Mouse (Mus musculus): ENCODE data around the gene Grm8. TPM values are rescaled to one million over a fixed set of nuclear protein-coding genes. Genes with fewer than 3 reads are reported as not detected.

Grm8 gene
- total RNA-seq (2018; cell fraction: chromatin; rRNA removed), result not detected
- total RNA-seq (2018; cell fraction: cytosol; rRNA removed), result under 1 TPM in 1 of 26 experiments, not detected in 25; 0.18 TPM
- total RNA-seq (2018; cell fraction: nucleus; rRNA removed), result not detected
- not detected in 3 replicates for polyA plus RNA-seq (2018)

GRCm38 (mm10) chr6:28135001-28135401 is at the start of gene Grm8:
Grm8 (minus strand) TSS chr6:28135178.
- peak within 1 kb of the TSS; percentile 7; the same call in 1 of the 2 replicates for H3K4me3 ChIP-seq (ENCODE audit: inconsistent target)
- H3K36me3 ChIP-seq (ENCODE audit: inconsistent target), result no peaks in the 10 kb centered on the region
- H3K79me2 ChIP-seq (ENCODE audit: inconsistent target), result no peaks in the 10 kb centered on the region
- H3K27ac ChIP-seq, result no peak within 1 kb of the TSS
- WGBS (ENCODE audit: missing documents), result under 1% methylated on average over 32 of the region's 42 CpGs

DNA sequence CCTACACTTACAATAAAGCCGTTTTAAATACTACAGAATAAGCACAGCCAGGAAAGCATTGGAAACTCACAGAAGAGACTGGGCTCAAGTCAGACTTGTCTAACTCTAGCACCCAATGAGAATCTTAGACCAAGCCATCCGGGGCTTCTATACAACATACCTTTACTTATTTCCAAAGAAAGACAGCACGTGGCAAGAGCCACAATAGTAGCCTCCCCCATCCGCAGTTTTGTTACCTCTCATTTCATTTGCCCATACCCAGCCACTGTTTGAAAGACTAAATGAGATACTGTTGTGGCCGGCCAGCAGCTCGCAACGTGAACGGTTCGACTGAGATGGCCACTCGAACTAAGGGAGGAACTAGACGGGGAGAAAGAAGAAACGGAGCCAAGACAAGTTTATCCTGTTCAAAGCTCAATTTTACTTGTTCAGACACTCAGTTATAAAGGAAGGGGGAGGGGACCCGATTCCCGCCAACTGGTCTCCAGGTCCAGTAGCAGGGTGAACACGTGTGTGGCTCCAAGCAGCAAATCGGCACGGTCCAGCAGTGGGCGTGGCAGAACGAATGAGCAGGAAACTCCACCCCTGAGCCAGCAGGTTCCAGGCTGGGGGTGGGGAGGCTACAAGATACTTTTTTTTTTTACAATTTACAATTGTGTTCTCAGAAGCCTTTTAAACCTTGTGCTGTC is 35.0 kb upstream of the Grm8 start:
- no peaks in the 10 kb centered on the region for H3K36me3 ChIP-seq (ENCODE audit: inconsistent target)
- no peak overlapping the region for H3K27ac ChIP-seq
- no peaks in the 10 kb centered on the region for H3K79me2 ChIP-seq (ENCODE audit: inconsistent target)
- 75% methylated on average over 16 of the region's 19 CpGs for WGBS (ENCODE audit: missing documents)
- no peak overlapping the region for H3K4me3 ChIP-seq (ENCODE audit: inconsistent target)

DNA sequence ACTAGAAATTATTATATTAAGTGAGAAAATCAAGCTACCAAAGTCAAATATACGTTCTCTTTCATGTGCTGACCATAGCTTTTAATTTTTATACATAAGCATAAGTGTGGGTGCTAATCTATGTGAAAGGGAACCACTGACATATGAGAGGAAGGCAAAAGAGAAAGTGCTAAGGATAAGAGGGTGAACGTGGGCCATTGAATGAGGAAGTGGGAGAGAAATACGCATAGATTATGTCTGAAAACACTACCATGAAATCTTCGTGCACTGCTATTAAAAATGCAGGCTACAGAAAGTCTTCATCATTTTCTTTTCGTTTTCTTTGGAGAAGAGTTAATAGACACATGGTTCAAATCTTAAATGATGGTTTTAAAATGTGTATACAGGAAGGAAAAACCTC is 25.4 kb upstream of the Grm8 start:
- Histone ChIP-seq H3K27ac (no peak overlapping the region), H3K79me2 (ENCODE audit: inconsistent target) (no peaks in the 10 kb centered on the region), H3K4me3 (ENCODE audit: inconsistent target) (no peak overlapping the region), H3K36me3 (ENCODE audit: inconsistent target) (no peaks in the 10 kb centered on the region)
- 30% methylated on average over 5 of the region's 5 CpGs for WGBS (ENCODE audit: missing documents)

- no peaks in the 10 kb centered on the region for H3K36me3 ChIP-seq (ENCODE audit: inconsistent target)
- no peak overlapping the region for H3K4me3 ChIP-seq (ENCODE audit: inconsistent target)
- WGBS (ENCODE audit: missing documents), result 61% methylated on average over 6 of the region's 6 CpGs
- H3K27ac ChIP-seq, result no peak overlapping the region
- no peaks in the 10 kb centered on the region for H3K79me2 ChIP-seq (ENCODE audit: inconsistent target)
Measured at GRCm38 (mm10) chr6:28146445-28146844, 11.5 kb upstream of the Grm8 start.

- Histone ChIP-seq H3K4me3 (ENCODE audit: inconsistent target) (no peak overlapping the region), H3K36me3 (ENCODE audit: inconsistent target) (no peaks in the 10 kb centered on the region), H3K27ac (no peak overlapping the region), H3K79me2 (ENCODE audit: inconsistent target) (no peaks in the 10 kb centered on the region)
- 13% methylated on average over 2 of the region's 2 CpGs for WGBS (ENCODE audit: missing documents)
Measured at GRCm38 (mm10) chr6:28142332-28142731, 7.4 kb upstream of the Grm8 start.

DNA sequence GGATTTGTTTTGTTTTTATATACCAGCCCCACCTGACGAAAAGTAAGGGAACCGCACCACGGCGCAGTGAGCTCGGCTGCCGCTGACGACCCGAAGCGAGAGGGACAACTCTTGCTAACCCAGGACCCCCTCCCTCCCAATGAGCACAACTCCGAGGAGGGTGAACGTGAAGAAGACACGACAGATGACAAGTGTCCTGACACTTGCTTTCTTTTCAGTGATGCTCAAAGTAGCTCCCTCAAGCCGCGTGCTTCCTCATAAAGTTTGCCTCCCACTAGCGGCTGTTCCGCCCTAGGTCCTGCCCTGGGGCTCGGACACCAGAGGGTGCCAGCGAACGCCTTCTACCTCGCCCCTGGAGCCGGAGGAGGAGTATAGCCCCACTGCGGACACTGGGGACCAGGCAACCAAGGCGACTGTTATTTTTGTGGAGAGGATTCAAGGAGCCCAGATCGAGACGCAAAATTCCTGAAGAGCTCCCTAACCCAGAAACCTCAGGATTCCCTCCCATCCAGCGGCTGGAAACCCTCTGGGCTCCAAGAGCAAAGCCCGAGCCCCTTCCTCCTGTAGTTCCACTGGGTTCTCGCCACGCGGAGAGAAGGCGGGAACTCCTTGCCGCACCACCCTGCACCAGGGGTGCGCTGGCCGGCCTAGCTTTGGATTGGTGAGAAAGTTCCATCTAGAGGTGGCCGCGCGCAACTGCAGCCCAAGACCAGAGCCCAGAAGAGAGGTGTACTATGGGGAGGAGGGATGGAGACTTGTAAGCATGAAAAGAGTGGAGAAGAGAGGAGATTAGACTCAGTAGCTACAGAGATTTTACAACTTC is 644 bp upstream of the Grm8 start:
- WGBS (ENCODE audit: missing documents), result 1% methylated on average over 37 of the region's 37 CpGs
- H3K79me2 ChIP-seq (ENCODE audit: inconsistent target), result no peaks in the 10 kb centered on the region

DNA sequence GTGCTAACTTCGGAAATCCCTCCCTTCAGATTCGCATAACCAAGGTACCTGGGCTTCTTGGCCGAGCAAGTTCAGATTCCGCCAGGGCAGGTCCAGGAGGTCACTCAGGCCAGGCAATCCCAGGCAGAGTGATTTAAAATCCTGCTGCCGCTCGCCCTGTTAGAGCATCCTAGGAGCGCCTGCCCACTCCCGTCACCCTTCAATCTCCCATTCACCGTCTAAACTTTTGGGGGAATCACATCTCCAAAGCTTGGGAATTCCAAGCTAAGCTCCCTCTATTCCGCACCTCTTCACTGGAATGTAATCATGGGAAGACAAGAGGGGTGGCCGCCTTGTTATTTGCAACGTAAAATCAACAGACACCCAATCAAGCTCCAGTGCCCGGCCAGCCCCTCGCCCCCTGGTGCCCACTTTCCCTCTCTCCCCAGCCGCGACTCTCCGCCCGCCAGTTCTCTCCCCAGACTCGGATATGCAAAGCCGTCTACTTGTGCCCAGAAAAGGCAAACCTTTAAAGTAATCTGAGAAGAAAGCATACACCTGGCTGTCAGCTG is 652 bp downstream of the Grm8 start:
- 4% methylated on average over 20 of the region's 20 CpGs for WGBS (ENCODE audit: missing documents)
- no peak overlapping the region for H3K4me3 ChIP-seq (ENCODE audit: inconsistent target)

More for the DNA sequence above, 644 bp upstream of the Grm8 start:
- H3K36me3 ChIP-seq (ENCODE audit: inconsistent target), result no peaks in the 10 kb centered on the region
- no peak overlapping the region for H3K27ac ChIP-seq
- H3K4me3 ChIP-seq (ENCODE audit: inconsistent target), result peak overlapping the region; percentile 7; the same call in 1 of the 2 replicates

DNA sequence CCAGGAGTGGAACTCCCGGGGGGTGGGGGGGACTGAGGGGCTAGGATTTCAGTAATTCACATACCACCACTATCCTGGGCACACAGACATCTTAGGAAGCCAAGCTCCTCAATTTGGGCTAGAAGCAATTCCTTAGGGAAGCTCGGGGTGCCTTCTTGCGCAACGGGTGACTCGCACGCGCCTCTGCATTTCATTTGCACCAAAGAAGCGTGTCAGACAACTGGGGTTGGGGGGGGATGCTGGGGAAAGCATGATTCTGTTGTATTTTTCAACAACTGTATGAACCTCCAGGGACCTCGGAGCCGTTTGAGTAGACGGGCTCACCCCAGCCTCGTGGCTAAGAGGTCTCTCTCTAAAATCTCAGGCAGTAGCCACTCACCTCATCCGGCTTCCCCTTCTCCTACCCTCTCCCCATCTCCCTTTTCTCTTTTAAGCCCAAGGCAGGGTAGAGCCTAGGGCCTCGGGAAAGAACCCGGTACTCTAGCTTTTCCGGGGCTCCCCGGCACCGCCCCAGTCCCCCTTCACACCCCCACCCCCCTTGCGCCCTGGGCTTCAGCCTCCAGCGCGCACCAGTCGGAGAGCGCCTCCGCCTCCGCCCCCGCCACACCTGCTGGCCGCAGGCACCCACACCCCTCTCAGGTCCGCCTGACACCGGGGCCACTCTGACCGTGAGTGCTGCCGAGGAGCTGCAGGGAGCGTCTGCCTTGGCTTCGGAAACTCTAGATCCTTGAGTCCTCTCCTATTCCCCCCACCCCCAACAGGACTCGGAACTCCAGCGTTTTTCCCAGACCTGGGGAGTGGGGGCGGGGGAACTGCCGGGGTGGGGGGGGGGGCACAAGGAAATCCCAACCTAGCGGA is 1.5 kb downstream of the Grm8 start:
- H3K36me3 ChIP-seq (ENCODE audit: inconsistent target), result no peaks in the 10 kb centered on the region
- H3K79me2 ChIP-seq (ENCODE audit: inconsistent target), result no peaks in the 10 kb centered on the region
- 3% methylated on average over 36 of the region's 38 CpGs for WGBS (ENCODE audit: missing documents)
- no peak overlapping the region for H3K4me3 ChIP-seq (ENCODE audit: inconsistent target)
- H3K27ac ChIP-seq, result no peak overlapping the region

More for the DNA sequence above, 652 bp downstream of the Grm8 start:
- no peaks in the 10 kb centered on the region for H3K79me2 ChIP-seq (ENCODE audit: inconsistent target)
- H3K27ac ChIP-seq, result no peak overlapping the region
- no peaks in the 10 kb centered on the region for H3K36me3 ChIP-seq (ENCODE audit: inconsistent target)

DNA sequence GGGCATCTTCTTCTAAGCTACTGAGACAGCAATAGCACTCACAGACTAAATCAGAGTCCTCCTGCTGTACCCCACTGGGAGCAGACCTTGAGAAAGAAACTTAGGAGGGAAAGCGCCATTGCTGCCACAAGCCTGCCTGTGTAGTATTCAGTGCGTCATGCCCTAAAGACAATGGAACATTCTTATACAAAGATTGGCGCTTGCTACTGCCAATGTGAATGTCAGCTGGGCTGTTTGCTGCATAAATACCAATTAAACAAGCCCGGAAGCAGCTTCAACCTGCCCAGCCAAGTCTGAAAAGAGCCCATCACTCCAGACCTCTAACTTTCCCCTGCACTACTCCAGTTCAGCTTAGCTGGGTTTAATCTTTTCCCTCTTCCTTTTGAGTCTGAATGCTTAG is 2.9 kb downstream of the Grm8 start:
- Histone ChIP-seq H3K27ac (no peak overlapping the region), H3K36me3 (ENCODE audit: inconsistent target) (no peaks in the 10 kb centered on the region), H3K79me2 (ENCODE audit: inconsistent target) (no peaks in the 10 kb centered on the region), H3K4me3 (ENCODE audit: inconsistent target) (no peak overlapping the region)
- WGBS (ENCODE audit: missing documents), result 24% methylated on average over 4 of the region's 4 CpGs

DNA sequence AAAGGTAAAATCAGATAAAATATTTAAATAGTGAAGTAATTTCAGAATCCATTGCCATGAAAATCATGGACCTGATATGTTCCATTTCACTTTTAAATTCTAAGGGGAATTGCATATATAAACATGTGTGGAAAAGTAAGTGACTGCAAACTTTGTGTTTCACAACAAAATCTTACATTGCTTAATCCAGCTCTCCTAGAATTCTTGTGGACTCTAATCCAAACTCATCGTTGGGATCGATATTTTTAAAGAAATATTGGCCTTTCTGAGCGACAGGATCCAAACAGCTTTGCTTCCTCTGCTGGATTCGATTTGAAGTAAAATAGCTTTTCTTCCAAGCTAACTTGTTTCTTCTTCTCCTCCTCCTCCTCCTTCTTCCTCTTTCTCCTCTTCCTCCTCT is 6.1 kb downstream of the Grm8 start:
- WGBS (ENCODE audit: missing documents), result 98% methylated on average over 4 of the region's 4 CpGs
- no peak overlapping the region for H3K27ac ChIP-seq
- H3K36me3 ChIP-seq (ENCODE audit: inconsistent target), result no peaks in the 10 kb centered on the region
- no peaks in the 10 kb centered on the region for H3K79me2 ChIP-seq (ENCODE audit: inconsistent target)
- no peak overlapping the region for H3K4me3 ChIP-seq (ENCODE audit: inconsistent target)

GRCm38 (mm10) chr6:28115519-28115918 is 19.5 kb downstream of the Grm8 start:
- Histone ChIP-seq H3K79me2 (ENCODE audit: inconsistent target) (no peaks in the 10 kb centered on the region), H3K27ac (no peak overlapping the region), H3K36me3 (ENCODE audit: inconsistent target) (no peaks in the 10 kb centered on the region), H3K4me3 (ENCODE audit: inconsistent target) (no peak overlapping the region)
- 89% methylated on average over 2 of the region's 2 CpGs for WGBS (ENCODE audit: missing documents)

DNA sequence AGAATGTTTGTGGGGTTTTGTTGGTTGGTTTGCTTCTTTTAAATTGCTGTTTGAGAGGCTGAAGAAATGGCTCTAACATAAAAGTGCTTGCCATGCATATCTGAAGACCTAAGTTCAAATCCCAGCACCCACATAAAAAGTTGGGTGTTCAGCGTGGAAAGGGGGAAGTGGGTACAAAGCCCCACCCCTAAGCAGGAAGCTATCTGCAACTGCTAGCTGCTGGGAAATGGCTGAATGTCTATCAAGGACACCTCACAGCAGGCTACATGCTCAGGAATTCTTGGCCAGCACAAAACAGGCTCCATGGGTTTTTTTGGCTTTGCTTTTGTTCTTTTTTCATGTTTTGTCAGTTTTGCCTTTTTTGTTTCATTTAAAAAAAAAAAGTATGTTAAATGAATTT is 20.1 kb downstream of the Grm8 start:
- Histone ChIP-seq H3K36me3 (ENCODE audit: inconsistent target) (no peaks in the 10 kb centered on the region), H3K27ac (no peak overlapping the region), H3K79me2 (ENCODE audit: inconsistent target) (no peaks in the 10 kb centered on the region), H3K4me3 (ENCODE audit: inconsistent target) (no peak overlapping the region)
- WGBS (ENCODE audit: missing documents), result 17% methylated on average over 1 of the region's 1 CpGs

DNA sequence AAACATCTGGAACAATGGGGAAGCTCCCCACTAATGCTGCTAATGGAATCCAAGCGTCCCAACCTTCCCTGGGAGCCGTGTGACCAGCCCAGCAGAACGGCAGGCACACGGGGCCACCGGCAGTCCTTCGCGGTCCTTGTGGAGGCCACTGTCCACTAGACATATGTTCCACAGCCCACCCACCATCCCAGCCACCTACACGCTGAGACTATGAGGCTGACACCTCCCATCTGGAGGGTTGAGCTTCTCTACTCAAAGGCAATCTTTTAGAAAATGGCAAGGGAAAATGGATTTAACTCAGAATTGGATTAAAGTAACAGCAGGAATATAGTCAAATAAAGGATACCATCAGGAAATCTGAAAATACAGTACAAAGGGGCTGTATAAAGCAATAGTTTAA is 23.4 kb downstream of the Grm8 start:
- no peak overlapping the region for H3K27ac ChIP-seq
- WGBS (ENCODE audit: missing documents), result 88% methylated on average over 8 of the region's 8 CpGs
- no peak overlapping the region for H3K4me3 ChIP-seq (ENCODE audit: inconsistent target)
- H3K79me2 ChIP-seq (ENCODE audit: inconsistent target), result no peaks in the 10 kb centered on the region
- H3K36me3 ChIP-seq (ENCODE audit: inconsistent target), result no peaks in the 10 kb centered on the region

GRCm38 (mm10) chr6:28102608-28103316 is 32.2 kb downstream of the Grm8 start:
- H3K27ac ChIP-seq, result no peak overlapping the region
- 75% methylated on average over 9 of the region's 9 CpGs for WGBS (ENCODE audit: missing documents)
- H3K4me3 ChIP-seq (ENCODE audit: inconsistent target), result no peak overlapping the region
- H3K36me3 ChIP-seq (ENCODE audit: inconsistent target), result no peaks in the 10 kb centered on the region
- H3K79me2 ChIP-seq (ENCODE audit: inconsistent target), result no peaks in the 10 kb centered on the region

Data from macrophage (primary cell).